Mouse (Mus musculus): ENCODE results near the gene Mccc2. TPM values are rescaled to one million over a fixed set of nuclear protein-coding genes. Genes with fewer than 3 reads are reported as not detected.

The Mccc2 gene
- polyA plus RNA-seq, 1 experiment, result 9.9 TPM

DNA sequence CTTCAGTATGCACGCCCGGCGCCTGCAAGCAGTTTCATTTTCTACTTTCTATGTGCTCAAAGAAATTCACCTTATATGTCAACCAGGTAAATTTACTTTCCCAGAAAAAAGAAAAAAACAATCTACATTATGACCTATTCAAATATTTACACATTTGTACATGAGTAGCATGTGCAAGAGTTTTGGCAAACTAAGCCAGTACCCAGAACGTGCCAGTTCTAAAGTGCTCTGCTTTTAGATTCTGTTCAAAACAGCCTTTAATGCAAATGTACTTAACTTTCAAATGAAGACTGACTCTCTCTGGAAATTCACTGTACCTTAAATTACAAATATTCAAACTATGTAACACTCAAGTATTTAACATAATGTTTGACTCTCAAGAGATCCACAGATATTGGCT is 25.8 kb downstream of the Mccc2 start:
- Histone ChIP-seq H3K27me3 (ENCODE audit: control insufficient read depth, insufficient read depth, insufficient read length) (no peaks in the 10 kb centered on the region), H3K36me3 (ENCODE audit: control insufficient read depth, insufficient read depth) (no peaks in the 10 kb centered on the region), H3K4me2 (ENCODE audit: low read depth) (no peak overlapping the region), H3ac (ENCODE audit: control insufficient read depth, insufficient read length) (no peak overlapping the region), H3K79me2 (ENCODE audit: control insufficient read depth, insufficient read depth) (no peaks in the 10 kb centered on the region), H3K4me3 (no peak overlapping the region)
- TF ChIP-seq TCF12 (IDR thresholded peaks at IDR 0.05; ENCODE audit: insufficient read depth, poor library complexity, severe bottlenecking) (no peak), SRF (IDR thresholded peaks at IDR 0.05; ENCODE audit: control insufficient read depth, insufficient read length, low read depth) (no peak), MAX (IDR thresholded peaks at IDR 0.05; ENCODE audit: low read depth) (no peak), MYOD1 (IDR thresholded peaks at IDR 0.05; ENCODE audit: control insufficient read depth in 1 of 3, insufficient read length in 2 of 3, low read depth in 2 of 3) (no peak), CEBPB (IDR thresholded peaks at IDR 0.05; ENCODE audit: insufficient read depth, poor library complexity, severe bottlenecking) (no peak), REST (IDR thresholded peaks at IDR 0.05; ENCODE audit: insufficient read depth, insufficient read length) (no peak), POLR2A (IDR thresholded peaks at IDR 0.05; ENCODE audit: insufficient read length, low read depth) (no peak), TCF3 (IDR thresholded peaks at IDR 0.05; ENCODE audit: insufficient read length, low read depth) (no peak)

DNA sequence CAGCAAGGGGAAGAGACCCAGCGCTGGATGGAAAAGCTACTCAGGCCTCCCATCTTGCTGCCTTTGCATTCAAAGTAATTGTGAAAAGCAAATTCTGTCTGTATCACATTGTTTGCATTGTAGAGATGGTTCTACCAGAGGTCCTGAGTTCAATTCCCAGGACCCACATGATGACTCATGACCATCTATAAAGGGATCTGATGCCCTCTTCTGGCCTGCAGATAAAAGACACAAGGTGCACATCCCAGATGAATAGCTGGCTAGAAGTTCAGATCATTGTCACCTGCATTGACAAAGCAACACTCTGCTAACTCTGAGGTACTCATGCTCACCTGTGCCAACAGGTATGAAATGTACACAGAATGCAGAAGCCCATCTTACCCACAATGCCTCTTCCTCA is 32.1 kb downstream of the Mccc2 start:
- Histone ChIP-seq H3K79me2 (ENCODE audit: control insufficient read depth, insufficient read depth) (no peaks in the 10 kb centered on the region), H3K4me3 (no peak overlapping the region), H3K4me2 (ENCODE audit: low read depth) (no peak overlapping the region), H3K36me3 (ENCODE audit: control insufficient read depth, insufficient read depth) (no peaks in the 10 kb centered on the region), H3ac (ENCODE audit: control insufficient read depth, insufficient read length) (no peak overlapping the region), H3K27me3 (ENCODE audit: control insufficient read depth, insufficient read depth, insufficient read length) (no peaks in the 10 kb centered on the region)
- TF ChIP-seq E2F4 (IDR thresholded peaks at IDR 0.05; ENCODE audit: insufficient read depth), result no peak
- TF ChIP-seq POLR2AphosphoS2 (IDR thresholded peaks at IDR 0.05; ENCODE audit: insufficient read length, low read depth), result no peak
- no peak for TF ChIP-seq REST (IDR thresholded peaks at IDR 0.05; ENCODE audit: insufficient read depth, insufficient read length)
- TF ChIP-seq MAX (IDR thresholded peaks at IDR 0.05; ENCODE audit: low read depth), result no peak
- TF ChIP-seq POLR2A (IDR thresholded peaks at IDR 0.05; ENCODE audit: insufficient read length, low read depth), result no peak
- TF ChIP-seq USF1 (IDR thresholded peaks at IDR 0.05; ENCODE audit: low read depth), result no peak
- no peak for TF ChIP-seq SRF (IDR thresholded peaks at IDR 0.05; ENCODE audit: control insufficient read depth, insufficient read length, low read depth)
- TF ChIP-seq TCF12 (IDR thresholded peaks at IDR 0.05; ENCODE audit: insufficient read depth, poor library complexity, severe bottlenecking), result no peak
- no peak for TF ChIP-seq MYOD1 (IDR thresholded peaks at IDR 0.05; ENCODE audit: control insufficient read depth in 1 of 3, insufficient read length in 2 of 3, low read depth in 2 of 3)
- no peak for TF ChIP-seq MYOG (IDR thresholded peaks at IDR 0.05; ENCODE audit: control insufficient read depth in 1 of 3, insufficient read depth in 1 of 3, insufficient read length in 2 of 3, low read depth in 2 of 3)
- TF ChIP-seq CEBPB (IDR thresholded peaks at IDR 0.05; ENCODE audit: insufficient read depth, poor library complexity, severe bottlenecking), result no peak

- Histone ChIP-seq H3K27me3 (ENCODE audit: control insufficient read depth, insufficient read depth, insufficient read length) (no peaks in the 10 kb centered on the region), H3ac (ENCODE audit: control insufficient read depth, insufficient read length) (no peak overlapping the region), H3K36me3 (ENCODE audit: control insufficient read depth, insufficient read depth) (no peaks in the 10 kb centered on the region), H3K4me3 (no peak overlapping the region), H3K79me2 (ENCODE audit: control insufficient read depth, insufficient read depth) (no peaks in the 10 kb centered on the region), H3K4me2 (ENCODE audit: low read depth) (no peak overlapping the region)
- TF ChIP-seq TCF12 (IDR thresholded peaks at IDR 0.05; ENCODE audit: insufficient read depth, poor library complexity, severe bottlenecking), result no peak
Observed at GRCm38 (mm10) chr13:99979406-99979805, 36.0 kb downstream of the Mccc2 start.

- no peaks in the 10 kb centered on the region for H3K79me2 ChIP-seq (ENCODE audit: control insufficient read depth, insufficient read depth)
- H3K36me3 ChIP-seq (ENCODE audit: control insufficient read depth, insufficient read depth), result no peaks in the 10 kb centered on the region
- H3K4me2 ChIP-seq (ENCODE audit: low read depth), result no peak overlapping the region
- no peak overlapping the region for H3ac ChIP-seq (ENCODE audit: control insufficient read depth, insufficient read length)
- TF ChIP-seq MAX (IDR thresholded peaks at IDR 0.05; ENCODE audit: low read depth), result no peak
- TF ChIP-seq SRF (IDR thresholded peaks at IDR 0.05; ENCODE audit: control insufficient read depth, insufficient read length, low read depth), result no peak
- H3K4me3 ChIP-seq, result no peak overlapping the region
- no peaks in the 10 kb centered on the region for H3K27me3 ChIP-seq (ENCODE audit: control insufficient read depth, insufficient read depth, insufficient read length)
Observed at GRCm38 (mm10) chr13:99970089-99970488, 45.4 kb downstream of the Mccc2 start.

GRCm38 (mm10) chr13:99967013-99967678 is 48.3 kb downstream of the Mccc2 start:
- no peaks in the 10 kb centered on the region for H3K27me3 ChIP-seq (ENCODE audit: control insufficient read depth, insufficient read depth, insufficient read length)
- H3K4me2 ChIP-seq (ENCODE audit: low read depth), result no peak overlapping the region
- H3K4me3 ChIP-seq, result no peak overlapping the region
- no peak for TF ChIP-seq SRF (IDR thresholded peaks at IDR 0.05; ENCODE audit: control insufficient read depth, insufficient read length, low read depth)
- no peak for TF ChIP-seq CEBPB (IDR thresholded peaks at IDR 0.05; ENCODE audit: insufficient read depth, poor library complexity, severe bottlenecking)
- TF ChIP-seq MAX (IDR thresholded peaks at IDR 0.05; ENCODE audit: low read depth), result no peak
- no peaks in the 10 kb centered on the region for H3K79me2 ChIP-seq (ENCODE audit: control insufficient read depth, insufficient read depth)
- no peaks in the 10 kb centered on the region for H3K36me3 ChIP-seq (ENCODE audit: control insufficient read depth, insufficient read depth)
- H3ac ChIP-seq (ENCODE audit: control insufficient read depth, insufficient read length), result no peak overlapping the region

- Histone ChIP-seq H3K36me3 (ENCODE audit: control insufficient read depth, insufficient read depth) (peaks cover 4% of the 10 kb centered on the region), H3ac (ENCODE audit: control insufficient read depth, insufficient read length) (no peak overlapping the region), H3K79me2 (ENCODE audit: control insufficient read depth, insufficient read depth) (no peaks in the 10 kb centered on the region), H3K27me3 (ENCODE audit: control insufficient read depth, insufficient read depth, insufficient read length) (no peaks in the 10 kb centered on the region), H3K4me3 (no peak overlapping the region), H3K4me2 (ENCODE audit: low read depth) (no peak overlapping the region)
- TF ChIP-seq TCF12 (IDR thresholded peaks at IDR 0.05; ENCODE audit: insufficient read depth, poor library complexity, severe bottlenecking) (no peak), POLR2A (IDR thresholded peaks at IDR 0.05; ENCODE audit: insufficient read length, low read depth) (no peak), MYOD1 (IDR thresholded peaks at IDR 0.05; ENCODE audit: control insufficient read depth in 1 of 3, insufficient read length in 2 of 3, low read depth in 2 of 3) (no peak), USF1 (IDR thresholded peaks at IDR 0.05; ENCODE audit: low read depth) (no peak), POLR2AphosphoS2 (IDR thresholded peaks at IDR 0.05; ENCODE audit: insufficient read length, low read depth) (no peak), E2F4 (IDR thresholded peaks at IDR 0.05; ENCODE audit: insufficient read depth) (no peak)
Observed at GRCm38 (mm10) chr13:99963814-99964213, 51.6 kb downstream of the Mccc2 start.
